Mouse (Mus musculus) urinary bladder, postnatal 10 days (tissue): ENCODE results near the gene Rplp1.

ENCODE experiments used
- DNase-seq: peaks from one replicate; pipeline ENCODE4 v3.0.0; 2022; ENCODE audit warnings: low spot score

The Rplp1 gene

GRCm38 (mm10) chr9:61914203-61914916, at the start of gene Rplp1:
Gene Rplp1 (minus strand): TSS chr9:61914542.
- peak; percentile 80 for DNase-seq

- DNase-seq, result no peak
Observed at GRCm38 (mm10) chr9:61963356-61963755, 49.0 kb upstream of the Rplp1 start.

DNA sequence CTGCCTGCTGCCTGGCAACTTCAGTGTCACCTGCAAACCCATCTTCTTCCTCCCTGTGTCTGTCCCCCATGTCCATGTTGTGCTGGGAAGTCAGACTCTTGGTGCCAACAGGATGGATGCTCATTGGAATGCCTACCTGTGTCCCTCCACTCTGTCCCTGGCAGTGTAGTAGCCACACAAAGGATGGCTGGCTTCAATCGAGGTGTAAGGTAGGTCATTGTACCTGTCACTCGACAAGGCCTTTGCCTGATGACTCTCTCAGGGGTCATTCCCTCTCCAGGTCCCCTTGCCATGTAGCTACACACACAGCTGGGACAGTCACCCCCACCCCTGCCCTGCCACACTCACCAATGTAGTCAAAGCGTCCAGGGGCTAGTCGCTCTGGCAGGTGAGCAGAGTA, 46.8 kb upstream of the Rplp1 start:
- DNase-seq, result no peak

DNA sequence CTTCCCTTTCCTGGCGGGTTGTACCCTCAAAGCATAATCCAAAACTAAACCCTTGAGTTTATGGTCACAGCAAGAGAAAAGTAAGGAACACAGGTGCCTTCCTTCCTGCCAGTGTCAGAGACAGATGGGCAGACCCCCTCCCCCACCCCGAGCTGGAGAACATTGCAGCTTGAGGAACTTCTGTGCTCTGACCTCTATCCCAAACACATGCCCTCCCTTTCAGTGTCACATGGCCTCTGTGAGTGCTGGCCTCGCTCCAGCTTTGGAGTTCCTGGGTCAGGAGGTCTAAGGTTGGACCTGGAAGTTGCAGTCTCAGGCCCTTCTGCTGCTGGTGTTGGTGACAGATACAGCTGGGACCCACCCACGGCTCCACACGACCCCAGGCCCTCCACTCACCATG, 46.4 kb upstream of the Rplp1 start:
- no peak for DNase-seq

DNA sequence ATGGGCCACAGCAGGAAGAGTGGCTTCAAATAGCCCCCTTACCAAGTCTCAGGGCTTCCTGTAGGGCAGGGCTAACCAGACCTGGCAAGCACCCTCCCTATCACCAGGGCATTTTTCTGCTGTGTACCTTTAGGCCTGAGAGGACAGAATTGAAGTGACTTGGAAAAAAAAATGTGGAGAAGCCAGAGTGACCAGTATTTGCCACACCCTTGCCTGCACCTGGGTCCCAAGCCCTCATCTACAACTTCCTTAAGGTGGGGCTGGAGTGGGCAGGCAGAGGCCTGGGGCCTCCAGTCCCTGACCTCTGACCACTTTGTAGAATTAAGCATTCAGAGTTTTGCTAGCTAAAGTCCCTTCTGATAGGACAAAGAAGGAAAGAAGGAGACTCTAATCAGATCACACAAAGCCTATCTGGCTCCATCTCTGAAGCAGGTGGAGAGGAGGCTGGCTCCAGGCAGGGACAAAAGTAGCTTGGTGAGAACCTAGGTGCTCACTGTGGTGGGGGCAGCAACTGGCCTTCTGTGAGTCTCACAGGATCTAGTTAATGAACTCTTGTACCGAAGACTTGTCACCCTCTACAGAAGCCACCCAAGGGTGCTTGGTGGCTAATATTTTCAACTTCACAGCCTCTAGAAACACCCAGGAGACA, 45.7 kb upstream of the Rplp1 start:
- no peak for DNase-seq

DNA sequence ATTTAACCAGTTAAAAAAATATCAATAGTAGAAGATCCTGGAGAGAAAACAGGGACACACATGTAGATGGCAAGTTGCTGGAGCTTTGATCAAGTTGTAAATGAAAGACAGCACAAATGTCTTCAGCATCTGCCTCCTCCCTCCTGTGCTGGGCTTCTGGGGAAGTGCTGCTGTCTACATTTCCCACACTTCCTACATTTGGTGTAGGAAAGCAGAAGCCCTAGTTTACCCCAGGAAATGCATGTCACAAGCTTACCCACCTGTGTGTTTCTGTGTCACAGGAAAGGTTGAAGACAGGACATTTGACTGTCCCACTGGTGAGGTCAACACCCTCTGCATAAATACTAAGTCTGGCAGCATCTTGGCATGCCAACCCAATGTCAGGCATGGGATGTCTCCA, 40.4 kb upstream of the Rplp1 start:
- DNase-seq, result no peak

- DNase-seq, result no peak
Observed at GRCm38 (mm10) chr9:61952241-61952640, 37.9 kb upstream of the Rplp1 start.

DNA sequence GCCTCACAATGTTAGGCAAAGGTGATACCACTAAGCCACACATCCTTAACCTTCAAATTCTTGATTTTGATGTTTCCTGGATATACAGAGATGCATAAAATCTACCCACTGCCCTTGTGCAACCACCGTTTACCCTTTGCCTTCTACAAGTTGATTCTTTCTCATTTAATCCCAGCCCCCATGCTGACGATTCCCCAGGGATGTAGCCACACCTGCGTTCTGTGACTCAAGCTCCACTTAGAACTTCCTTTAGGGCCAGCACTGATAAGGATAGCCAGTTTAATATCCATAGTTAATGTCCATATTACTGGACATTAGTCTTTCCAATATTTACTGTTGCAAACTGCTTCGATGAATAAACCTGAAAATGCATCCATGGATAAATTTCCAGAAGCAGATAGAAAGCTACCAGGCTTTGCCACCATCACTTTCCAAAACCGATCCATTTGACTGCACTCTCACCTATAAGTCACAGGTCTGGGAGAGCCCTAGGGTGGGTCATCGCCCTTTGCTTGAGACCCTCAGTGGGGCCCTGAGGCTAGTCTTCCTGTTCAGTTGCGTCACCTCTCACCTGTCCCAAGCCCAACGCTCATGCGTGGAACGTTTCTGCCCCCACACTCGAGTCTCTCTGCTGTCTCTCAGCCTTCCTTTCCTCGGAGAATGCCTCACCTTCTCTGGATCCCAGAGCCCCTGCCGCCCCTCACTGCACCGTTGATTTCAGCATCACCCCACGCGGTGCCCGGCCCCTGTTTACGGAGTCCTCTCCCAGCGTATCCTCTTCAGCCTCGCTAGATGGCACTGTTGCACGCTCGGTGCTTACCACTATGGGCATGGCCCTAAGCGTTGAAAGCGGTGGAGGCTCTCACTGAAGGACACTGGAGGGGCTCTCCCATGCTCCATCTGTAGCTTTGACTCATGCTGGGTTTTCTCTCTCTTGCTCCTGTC, 33.3 kb upstream of the Rplp1 start:
- no peak for DNase-seq

DNA sequence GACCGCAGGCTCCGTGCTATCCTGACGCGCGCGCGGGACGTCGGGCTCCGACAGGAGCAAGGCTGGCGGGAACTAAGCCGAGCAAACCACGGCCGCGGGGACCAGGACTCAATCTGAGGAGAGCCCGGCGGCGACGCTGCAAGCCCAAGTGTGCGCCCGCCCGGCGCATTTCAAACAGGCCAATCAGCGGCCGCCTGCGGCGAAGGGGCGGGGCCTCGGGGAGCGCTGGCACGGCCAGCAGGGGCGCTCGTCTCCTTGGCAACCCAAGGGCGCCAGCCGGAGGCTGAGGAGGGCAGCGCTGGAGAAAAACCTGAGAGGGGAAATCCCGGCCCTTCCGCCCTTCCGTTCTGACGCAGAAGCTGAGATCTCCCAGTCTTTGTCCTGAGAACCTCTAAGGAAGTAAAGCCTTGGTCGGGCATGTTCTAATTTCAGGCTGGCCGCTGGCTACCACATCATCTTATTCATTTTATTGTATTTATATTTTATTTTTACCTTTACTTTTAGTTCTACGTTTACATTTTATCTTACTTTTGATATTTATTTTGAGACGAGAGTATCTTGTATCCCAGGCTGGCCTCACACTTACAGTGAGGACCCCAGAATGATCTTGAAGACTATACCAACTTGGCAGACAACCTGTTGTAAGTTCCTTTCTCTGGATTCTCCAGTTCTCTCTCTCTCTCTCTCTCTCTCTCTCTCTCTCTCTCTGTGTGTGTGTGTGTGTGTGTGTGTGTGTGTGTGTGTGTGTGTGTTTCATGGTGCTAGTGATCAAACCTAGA, 32.5 kb upstream of the Rplp1 start, which contains the start of gene Kif23:
Kif23 (minus strand) TSS at position 152 of the 779 bp plus-strand sequence.
- DNase-seq, result peak; percentile 92

- DNase-seq, result no peak
Observed at GRCm38 (mm10) chr9:61945973-61946611, 31.8 kb upstream of the Rplp1 start.

DNA sequence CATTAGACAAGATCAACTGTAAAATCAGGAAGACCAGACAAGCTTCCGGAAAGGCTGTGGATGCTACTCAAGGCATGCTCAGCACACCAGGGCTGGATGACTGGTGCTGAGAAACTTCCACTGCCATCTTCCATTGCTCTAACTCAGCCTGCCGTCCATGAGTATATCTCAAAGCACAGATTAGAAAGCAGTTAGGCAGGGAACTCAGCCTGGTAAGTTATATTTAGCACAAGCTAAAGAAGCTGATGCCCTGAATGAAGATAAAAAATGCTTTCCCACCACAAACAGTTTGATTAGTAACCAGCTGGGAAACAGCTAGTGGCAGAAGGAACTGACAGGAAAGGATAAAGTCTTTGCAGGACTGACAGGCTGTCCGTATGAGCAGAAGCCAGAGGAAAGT, 26.7 kb upstream of the Rplp1 start:
- DNase-seq, result no peak

GRCm38 (mm10) chr9:61933333-61933732, 19.0 kb upstream of the Rplp1 start:
- no peak for DNase-seq

GRCm38 (mm10) chr9:61932009-61932408, 17.7 kb upstream of the Rplp1 start:
- DNase-seq, result no peak

GRCm38 (mm10) chr9:61925086-61925660, 10.8 kb upstream of the Rplp1 start:
- DNase-seq, result no peak

DNA sequence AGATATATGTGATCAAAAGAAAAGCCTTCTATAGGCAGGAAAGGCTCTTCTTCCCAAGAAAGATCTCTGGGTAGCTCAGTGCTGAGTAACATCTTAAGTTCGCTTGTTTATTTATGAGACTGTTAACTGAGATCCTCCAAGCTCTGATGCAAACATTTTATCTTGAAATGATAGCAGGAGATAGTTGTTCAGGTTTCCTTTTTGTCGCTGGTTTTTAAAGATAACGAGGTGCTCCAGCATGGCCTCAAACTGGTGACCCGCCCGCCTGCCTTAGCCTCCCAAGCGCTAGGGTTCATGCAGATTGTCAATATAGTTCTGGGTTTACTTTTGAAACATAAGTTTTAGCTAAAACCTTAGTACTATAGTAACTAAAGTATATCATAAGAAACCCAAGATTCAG, 6.0 kb upstream of the Rplp1 start:
- DNase-seq, result no peak

DNA sequence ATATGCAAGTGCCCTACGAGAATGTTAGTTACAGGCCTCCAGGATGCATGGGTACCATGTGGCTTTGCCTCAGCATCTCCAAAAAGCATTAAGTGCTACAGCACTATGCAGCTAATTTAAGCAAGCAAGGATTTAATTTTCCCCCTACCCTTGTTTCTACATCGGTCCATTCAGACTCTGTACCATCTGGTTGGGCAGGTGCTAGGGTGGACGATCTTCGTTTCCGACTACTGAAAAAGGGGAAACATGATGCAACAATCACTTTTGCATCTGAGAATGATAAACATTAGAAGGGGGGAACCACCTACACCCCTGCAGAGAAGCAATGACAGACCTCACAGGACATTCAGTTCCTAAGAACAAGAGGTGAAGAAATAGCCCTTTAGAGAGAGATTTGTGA, 5.1 kb upstream of the Rplp1 start:
- DNase-seq, result no peak

DNA sequence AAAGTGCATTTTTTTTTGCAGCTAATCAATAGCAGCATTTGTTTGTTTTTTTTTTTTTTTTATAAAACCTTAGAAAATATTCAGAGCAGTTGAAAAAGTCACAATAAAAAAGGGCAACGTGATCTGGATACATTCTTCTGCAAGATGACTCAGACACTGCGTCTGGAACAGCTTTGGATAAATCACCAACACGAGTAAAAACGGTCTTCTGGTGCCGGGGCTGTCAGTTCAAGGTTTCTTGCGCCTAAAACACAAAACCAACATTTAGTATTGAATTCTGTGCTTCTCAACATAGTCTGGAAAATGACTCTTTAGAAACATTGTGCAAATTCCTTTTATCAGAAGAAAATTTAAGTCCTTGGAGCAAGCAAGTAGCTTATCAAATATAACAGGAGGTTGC, 3.1 kb upstream of the Rplp1 start:
- DNase-seq, result no peak

GRCm38 (mm10) chr9:61916986-61917385, 2.6 kb upstream of the Rplp1 start:
- no peak for DNase-seq

DNA sequence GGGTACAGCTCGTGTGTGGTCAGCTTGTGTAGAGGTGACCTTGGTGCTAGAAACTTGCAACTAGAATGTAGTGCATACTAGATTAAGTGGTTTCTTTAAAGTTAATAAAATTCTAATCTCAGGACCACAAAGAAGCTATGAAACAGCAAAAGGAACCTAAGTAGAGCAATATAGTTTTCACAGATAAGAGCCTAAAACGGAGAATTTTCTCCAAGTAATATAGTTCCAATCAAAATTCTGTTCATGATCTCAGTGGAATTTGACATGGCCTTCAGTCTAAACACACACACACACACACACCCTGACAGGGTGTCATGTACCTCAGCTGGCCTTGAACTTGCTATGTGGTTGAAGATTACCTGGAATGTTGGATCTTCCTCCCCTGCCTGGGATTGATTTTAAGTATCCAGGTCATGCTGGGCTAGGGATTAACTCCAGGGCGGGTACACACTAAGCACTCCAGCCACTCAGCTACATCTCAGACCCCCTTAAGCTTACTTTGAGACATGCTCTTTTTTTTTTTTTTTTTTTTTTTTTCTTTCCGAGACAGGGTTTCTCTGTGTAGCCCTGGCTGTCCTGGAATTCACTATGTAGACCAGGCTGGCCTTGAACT, 1.2 kb upstream of the Rplp1 start:
- no peak for DNase-seq

DNA sequence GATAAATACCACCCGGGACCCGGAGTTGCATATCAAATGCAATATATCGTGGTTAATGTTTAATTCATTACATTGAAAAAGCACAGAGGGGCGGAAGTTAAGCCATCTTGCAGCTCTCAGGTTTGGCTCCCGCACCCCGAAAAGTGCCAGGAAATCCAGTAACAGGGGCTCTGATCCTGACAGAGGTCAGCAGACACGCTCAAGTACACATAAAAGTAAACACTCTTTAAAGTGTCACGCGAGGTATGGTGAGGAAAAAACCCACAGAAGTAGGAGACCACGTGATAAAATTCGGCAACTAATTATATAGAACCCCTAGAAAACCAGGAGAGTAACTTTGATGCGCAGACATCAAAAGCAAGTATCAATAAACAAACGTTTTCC, 567 bp upstream of the Rplp1 start:
- DNase-seq, result no peak
